Mouse (Mus musculus): ENCODE data around the gene Magt1. TPM values are rescaled to one million over a fixed set of nuclear protein-coding genes. Genes with fewer than 3 reads are reported as not detected.
"Not testable (repeated sequence)": the region's sequence is repeated elsewhere in the genome, so short reads cannot be mapped to it uniquely, and the experiment has no call there.

Magt1 gene
- 48.6 and 55.6 TPM in 2 replicates for total RNA-seq (2015)
- total RNA-seq (2017): 72.5 and 75.7 TPM in 2 replicates

DNA sequence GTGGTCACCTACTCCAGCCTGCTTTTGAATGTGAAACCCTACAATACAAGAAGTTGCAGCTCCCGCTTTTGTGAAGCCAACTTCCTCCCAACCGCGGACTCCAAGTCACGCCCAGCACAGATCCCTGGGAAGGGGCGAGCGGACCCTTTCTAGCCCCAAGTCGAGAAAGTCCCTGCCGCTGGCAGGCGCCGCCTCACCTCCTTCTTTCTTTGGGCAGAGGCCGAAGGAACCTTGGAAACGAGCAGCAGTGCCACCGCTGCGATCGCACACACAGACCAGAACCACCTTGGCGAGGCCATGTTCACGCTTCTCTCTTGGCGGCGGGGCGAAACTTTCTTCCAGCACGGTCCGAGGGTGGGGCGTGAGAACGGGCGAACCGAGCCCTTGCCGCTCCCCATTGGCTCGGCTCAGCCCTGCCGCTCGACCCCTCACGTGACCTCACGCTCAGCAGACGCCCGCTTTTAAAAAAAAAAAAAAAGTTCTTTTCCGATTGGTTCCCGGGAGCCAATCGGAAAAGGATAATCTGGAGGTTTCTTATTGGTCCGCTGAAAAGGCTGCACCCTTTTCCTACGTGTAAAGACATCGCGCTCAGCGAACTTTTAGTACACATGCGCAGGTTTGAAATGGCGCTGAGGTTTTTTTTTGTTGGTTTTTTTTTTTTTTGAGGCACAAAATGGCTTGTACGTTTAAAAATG is at the start of gene Magt1:
TSS of gene Magt1 (minus strand) at position 442 of the 695 bp plus-strand sequence.
- ATAC-seq (ENCODE audit: poor library complexity, severe bottlenecking): peak; percentile 90

DNA sequence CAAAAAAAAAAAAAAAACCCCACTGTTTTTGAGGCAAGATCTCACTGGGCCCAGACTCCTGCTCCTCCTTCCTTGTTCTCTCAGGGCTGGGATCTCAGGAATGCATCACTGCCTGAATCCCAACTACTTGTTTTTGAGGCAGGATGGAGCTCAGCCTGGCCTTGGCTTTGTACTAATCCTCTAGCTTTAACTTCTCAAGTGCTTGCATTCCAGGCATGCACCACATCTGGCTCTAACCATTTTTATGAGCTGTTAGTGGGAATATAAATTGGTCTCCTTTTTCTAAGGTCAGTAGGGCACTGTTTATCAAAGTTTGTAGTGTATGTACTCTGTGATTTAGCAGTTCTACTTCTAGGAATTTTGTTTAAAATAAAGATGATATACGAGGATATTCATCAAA is 36.5 kb upstream of the Magt1 start:
- ATAC-seq (ENCODE audit: poor library complexity, severe bottlenecking): no peak

DNA sequence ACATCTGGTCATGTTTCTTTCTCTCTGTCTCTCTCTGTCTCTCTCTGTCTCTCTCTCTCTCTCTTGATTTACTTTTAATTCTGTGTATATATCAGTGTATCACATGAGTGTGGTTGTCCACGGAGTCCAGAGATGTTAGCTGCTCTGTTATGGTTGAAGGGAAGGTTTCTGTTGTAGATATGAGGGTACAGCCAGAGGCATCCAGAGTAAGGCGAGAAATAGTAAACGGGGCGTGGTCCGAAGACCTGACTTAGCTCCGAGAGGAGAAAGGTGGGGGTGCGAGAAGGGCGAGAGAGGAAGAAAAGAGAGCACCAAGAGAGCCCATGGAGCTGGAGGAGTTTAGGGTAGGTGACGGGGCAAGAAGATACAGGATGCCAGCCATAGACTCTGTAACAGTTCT is 34.2 kb upstream of the Magt1 start:
- ATAC-seq (ENCODE audit: poor library complexity, severe bottlenecking): no peak

DNA sequence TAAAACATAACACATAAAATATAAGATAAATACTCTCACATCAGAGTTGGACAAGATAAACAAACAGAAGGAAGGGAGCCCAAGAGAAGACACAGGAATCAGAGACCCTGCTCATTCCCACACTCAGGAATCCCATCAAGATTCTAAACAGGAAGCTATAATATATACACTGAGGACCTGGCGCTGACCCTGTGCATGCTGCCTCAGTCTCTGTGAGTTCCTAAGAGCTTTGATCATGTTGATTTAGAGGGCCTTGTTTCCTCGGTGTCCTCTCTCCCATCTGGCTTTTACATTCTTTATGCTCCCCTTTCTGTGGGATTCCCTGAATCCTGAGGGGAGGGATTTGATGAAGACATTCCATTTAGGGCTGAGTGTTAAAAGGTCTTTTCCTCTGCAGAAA is 33.7 kb upstream of the Magt1 start:
- ATAC-seq (ENCODE audit: poor library complexity, severe bottlenecking): no peak

DNA sequence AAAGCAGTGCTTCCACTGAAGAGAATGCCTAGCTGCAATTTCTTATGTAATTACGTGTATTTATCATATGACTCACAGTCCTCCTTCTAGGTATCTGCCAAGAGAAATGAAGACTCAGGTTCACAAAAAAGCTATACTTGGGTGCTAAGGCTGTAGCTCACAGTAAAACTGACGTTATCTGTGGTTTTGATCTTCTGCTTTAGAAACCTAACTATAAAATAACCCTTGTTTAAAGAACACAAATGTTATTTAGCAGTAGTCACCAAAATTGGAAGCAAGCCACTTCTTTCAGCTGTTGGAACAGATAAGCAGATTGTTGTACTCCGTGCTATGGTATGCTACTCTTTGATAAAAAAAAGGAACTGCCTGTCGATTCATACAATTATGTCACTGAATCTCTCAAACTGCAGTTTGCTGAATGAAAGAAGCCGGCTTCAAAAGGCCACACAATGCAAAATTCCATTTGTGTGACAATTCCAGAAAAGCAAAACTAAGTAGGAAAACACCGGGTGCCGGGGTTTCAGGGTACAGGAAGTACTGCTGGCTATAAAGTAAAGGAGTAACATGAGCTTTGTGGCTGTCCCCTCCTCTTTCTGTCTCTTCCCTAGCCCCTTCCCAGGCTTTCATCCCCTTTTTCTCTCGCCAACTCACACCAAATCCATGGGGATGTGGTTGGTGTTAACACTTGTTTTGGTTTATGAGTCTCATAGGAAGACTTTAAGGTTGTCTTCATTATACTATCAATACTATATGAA is 32.3 kb upstream of the Magt1 start:
- ATAC-seq (ENCODE audit: poor library complexity, severe bottlenecking): no peak

DNA sequence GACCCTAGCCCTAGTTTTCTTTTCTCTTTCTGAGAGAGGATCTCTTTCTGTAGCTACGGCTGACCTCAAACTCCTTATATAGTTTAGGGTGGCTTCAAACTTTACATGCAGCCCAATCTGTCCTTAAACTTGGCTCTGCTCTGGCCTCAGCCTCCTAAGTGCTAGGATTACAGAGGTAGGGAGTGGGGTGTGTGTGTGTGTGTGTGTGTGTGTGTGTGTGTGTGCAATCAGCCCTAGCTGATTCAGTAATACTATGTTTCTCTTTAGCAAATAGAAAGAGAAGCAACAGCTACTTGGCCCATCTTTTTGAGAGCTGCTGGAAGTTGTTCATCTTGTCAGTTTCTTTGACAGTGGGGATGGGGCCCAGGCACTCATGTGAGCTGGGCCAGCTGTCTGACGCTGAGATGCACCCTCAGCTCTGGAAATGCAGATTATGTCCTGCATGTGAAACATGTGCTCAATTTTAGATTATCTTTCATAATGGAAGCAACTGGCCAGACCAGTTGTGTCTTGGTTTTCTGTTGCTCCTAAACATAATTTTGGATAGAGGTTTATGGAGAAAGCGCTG is 25.6 kb upstream of the Magt1 start:
- no peak for ATAC-seq (ENCODE audit: poor library complexity, severe bottlenecking)

DNA sequence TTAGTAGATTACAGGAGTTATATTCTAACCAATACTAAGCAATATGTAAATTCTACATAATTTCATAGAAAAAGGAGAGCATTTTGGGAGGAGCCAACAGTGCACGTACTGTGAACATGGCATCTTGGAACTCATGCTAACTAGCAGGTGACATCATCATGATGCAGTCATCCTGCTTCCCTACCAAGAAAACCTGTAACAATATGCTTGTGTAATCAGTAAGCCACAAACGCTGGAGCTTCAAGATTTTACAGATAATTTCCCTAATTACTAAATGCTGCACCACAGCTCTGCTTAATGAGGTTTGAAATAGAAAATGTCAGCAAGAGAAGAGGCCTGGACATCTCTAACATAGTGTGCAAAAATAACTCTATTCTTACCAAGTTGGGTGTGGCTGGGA is 24.0 kb upstream of the Magt1 start:
- ATAC-seq (ENCODE audit: poor library complexity, severe bottlenecking): peak; percentile 68

DNA sequence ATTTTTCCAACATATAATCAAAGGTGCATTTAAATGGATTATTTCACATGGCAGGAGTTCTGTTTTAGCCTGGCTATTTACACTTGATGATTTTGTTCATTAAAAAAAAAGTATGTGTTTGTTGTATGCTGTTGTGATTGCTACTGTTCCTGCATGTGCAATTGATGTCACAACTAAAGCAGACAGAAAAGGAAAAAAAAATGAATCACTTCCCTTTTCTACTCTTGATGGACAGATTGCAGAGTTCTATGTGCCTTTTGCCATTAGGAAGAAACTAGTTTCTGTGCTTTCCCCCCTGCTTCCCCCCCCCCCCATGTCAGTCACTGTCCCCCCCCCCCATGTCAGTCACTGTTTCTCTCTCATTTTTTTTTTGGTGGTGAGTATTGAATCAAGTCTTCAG is 19.4 kb upstream of the Magt1 start:
- ATAC-seq (ENCODE audit: poor library complexity, severe bottlenecking): peak; percentile 45

DNA sequence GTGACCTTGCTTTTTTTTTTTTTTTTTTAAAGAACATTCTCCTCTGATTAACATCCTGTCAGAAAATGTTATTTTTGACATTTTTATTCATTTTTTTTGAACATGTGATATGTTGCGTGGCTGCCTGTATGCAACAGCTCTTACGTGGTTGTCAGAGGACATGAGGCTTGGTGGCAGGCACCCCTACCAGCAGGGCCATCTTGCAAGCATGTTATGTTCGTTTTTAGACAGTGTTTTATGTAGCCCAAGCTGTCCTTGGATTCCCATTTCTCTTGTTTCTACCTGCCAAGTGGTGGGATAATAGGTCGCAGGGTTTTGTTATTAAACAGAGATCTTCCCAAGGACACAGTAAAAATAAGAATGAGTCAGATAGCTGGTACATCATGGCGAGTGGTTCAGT is 18.5 kb upstream of the Magt1 start:
- no peak for ATAC-seq (ENCODE audit: poor library complexity, severe bottlenecking)

DNA sequence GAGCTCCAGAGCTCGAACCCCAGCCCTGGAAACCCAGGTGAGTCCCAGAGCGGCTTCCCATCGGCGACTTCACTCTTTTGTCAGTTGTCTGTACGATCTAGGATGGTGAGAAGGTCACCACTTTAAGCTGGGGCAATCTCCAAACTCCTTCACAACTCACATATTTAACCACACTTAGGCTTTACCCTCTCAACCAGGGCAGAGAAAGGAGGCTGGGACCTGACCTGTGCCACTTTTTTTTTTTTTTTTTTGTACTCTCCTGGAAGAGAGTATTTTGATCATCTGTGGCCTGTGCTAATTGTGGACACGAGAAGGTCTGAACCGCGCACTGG is 15.6 kb upstream of the Magt1 start:
- peak; percentile 20; the same call in 1 of the 2 replicates for ATAC-seq (ENCODE audit: poor library complexity, severe bottlenecking)

DNA sequence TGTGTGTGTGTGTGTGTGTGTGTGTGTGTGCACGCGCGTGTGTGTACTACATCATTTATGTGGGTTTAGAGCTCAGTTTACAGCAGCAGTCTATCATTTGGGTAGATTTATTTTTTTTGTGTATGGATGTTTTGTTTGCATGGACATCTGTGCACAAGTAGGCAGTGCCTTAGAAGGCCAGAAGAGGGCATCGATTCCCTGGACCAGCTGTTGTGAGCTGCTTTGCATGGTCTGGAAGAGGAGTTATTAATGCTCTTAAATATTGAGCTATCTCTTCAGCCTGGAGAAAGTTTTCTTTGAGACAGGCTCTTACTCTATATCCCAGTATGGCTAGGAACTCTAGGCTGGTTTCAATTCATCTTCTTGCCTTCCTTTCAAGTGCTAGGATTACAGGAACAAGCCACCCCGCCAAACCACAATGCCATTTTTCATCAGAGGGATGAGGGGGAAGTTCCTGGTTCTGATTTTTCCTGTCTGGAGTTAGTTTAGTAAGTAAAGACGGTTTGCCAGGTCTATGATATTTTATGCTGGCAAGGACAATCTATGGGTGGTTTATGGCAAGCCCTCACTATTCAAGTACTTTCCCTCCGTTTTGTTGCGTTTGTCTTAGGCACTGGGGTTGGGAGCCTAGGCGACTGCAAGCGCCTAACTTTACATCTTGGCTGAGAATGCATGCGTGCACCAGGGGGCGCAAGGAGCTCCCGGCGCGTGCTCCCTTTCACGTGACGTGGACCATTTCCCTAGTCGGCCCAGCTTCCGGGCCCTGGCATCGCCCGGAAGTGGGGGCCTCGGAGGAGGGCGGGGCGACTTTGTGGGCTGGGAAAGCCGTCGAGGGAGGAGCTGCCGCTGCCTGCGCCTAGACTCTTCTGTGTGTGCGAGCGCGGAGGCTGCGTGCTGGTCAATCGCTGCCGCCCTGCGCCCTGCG is 15.0 kb upstream of the Magt1 start, which contains the start of gene Atp7a:
TSS of gene Atp7a (plus strand) at position 859 of the 925 bp plus-strand sequence.
- ATAC-seq (ENCODE audit: poor library complexity, severe bottlenecking): peak; percentile 95

DNA sequence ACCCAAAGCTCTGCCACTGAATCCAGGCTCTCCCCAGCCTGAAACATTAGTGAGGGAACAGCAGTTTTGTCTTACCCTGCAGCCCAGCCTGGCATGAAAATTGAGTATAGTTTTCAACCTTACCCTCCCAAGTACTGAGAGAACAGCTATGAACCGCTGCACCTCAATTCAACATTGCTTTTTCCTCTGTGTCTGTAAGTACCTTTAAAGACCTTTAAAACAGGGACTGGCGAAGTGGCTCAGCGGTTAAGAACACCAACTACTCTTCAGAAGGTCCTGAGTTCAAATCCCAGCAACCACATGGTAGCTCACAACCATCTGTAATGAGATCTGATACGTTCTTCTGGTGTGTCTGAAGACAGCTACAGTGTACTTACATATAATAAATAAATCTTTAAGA is 5.8 kb upstream of the Magt1 start:
- no peak for ATAC-seq (ENCODE audit: poor library complexity, severe bottlenecking)

DNA sequence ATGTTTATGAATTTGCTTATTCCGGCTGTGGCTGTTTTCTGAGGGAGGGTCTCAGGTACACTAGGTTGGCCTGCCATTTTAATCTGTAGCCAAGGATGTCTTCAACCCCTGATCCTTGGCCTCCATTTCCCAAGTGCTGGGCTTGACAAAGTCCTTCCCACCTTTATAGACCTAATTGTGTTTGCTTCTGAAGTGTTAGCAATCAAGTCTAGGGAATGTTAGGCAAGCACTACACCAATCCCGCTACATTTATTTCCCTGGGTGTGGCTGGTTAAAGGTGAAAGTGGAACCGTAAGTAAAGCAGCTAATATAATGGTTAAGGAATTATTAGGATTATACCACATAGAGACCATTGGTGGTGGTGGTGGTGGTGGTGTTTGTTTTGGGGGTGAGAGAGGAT is 5.4 kb upstream of the Magt1 start:
- no peak for ATAC-seq (ENCODE audit: poor library complexity, severe bottlenecking)

DNA sequence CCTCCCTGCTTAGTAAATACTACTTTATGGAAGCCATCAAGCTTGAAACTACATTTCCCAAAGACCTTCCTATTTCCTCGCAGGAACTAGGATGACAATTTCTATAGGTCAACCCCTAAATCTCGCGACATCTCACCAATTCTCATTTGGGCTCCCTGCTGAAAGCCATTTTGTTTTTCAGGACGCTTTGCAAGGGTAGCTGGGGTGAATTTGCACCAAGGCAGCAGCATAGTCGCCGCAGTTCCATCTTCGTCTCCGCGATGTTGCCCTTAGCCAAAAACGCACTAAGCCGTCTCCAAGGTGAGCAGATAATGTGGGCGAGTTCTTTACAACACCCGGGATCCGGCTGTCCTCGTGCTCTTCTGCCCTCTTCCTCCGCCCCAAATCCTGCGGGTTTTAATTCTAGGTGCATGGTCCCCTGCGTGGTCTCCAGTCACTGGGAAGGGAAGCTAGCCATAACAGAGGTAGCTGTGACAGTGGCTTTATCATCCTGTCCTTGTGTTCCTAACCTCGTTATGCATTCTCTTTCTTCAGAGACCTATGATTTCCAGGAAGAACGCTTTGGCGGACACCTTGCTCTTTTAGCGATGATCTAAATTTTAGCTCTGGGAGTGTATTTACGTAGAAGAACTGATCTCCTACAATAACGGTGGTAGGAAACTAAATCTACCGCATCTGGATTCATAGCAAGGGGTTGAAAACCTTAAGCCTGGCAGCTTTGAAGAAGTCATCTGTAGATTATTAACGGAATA is 4.0 kb upstream of the Magt1 start, which contains the start of gene Cox7b:
TSS of gene Cox7b (plus strand) at position 130 of the 752 bp plus-strand sequence.
- ATAC-seq (ENCODE audit: poor library complexity, severe bottlenecking): peak; percentile 60

DNA sequence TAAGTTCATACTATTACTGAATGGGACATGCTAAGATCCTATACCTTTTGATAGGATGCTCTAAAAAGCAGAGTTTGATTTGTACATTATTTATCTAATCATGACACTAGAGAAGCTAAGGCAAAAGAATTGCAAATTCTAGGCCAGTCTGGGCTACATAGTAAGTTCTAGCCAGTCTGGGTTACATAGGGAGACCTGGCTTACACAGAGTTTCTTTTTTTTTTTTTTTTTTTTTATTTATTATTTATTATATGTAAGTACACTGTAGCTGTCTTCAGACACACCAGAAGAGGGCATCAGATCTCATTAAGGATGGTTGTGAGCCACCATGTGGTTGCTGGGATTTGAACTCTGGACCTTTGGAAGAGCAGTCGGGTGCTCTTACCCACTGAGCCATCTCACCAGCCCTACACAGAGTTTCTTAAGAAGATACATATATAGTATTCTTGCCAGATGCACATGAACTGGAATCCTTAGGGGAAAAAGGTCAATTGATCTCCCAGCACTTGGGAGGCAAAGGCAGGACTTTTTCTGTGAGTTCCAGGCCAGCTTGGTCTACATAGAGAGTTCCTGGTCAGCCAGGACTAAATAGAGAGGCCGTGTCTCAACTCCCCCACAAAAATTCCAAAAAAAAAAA is 3.2 kb upstream of the Magt1 start:
- not testable (repeated sequence) for ATAC-seq (ENCODE audit: poor library complexity, severe bottlenecking)

DNA sequence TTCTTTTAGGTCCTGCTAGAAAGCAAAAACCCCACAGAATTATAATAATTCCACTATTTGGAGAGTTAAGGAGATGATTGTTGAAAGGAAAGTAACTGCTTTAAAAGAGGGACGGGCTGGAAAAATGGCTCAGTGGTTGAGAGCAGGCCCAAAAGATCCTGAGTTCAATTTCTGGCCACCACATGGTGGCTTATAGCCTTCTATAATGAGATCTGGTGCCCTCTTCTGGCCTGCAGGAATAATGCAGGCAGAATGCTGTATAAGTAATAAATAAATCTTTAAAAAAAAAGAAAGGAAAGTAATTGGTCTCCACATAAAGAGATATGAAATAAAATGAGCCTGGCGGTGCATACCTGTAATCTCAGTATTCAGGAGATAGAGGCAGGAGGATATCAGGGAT is 1.5 kb upstream of the Magt1 start:
- ATAC-seq (ENCODE audit: poor library complexity, severe bottlenecking): peak; percentile 22; the same call in 1 of the 2 replicates

DNA sequence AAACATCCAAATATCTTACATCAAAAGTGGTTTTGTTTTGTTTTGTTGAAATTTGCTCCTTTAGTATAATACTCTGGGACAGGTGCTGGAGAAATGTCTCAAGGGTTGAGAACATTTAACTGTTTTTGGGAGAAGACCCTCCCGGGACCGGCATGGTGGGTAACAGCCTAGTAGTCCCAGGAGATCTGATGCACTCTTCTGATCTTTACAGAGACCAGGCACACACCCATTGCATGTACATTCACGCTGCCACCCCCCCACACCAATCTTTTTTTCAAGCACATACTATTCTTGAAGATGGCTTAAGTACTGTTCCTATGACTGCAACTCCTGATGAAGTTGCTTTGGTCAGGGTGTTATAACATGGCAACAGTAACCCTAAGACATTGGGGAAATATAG is 853 bp upstream of the Magt1 start:
- ATAC-seq (ENCODE audit: poor library complexity, severe bottlenecking): no peak

DNA sequence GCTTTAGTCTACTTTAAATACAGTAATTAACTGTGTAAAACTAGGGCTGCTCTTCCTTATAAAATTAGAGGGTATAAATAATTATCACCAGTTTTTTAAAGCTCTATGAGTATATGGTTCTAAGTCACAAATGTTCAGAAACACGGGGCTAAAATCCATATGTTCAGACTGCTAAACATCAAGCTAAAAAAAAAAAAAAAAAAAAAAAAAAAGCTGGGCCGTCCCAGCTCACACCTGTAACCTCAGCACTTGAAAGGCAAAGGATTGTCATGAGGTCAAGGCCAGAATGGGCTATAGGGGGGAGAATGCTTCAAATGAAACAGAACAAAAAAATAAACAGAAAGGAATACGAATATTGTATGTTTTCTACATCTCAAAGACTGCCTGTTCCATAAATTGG is 944 bp downstream of the Magt1 start:
- no peak for ATAC-seq (ENCODE audit: poor library complexity, severe bottlenecking)

DNA sequence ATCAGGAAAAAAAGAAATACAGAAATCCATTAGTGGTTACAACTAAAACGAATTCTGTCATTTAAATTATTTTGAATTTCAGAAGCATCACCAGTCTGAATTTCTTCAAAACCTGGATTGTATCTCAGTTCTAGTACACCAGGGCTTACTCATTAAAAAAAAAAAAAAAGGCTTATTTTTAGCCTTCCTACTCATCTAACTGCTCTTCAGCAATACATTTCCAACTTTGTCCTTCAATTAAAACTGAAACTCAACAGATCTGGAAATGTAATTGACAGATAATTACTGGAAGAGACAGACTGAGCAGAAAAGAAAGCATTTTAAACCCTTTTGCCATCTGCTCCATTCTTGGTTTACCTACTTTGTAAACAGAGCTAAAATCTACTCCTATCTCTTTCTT is 10.1 kb downstream of the Magt1 start:
- ATAC-seq (ENCODE audit: poor library complexity, severe bottlenecking): no peak

DNA sequence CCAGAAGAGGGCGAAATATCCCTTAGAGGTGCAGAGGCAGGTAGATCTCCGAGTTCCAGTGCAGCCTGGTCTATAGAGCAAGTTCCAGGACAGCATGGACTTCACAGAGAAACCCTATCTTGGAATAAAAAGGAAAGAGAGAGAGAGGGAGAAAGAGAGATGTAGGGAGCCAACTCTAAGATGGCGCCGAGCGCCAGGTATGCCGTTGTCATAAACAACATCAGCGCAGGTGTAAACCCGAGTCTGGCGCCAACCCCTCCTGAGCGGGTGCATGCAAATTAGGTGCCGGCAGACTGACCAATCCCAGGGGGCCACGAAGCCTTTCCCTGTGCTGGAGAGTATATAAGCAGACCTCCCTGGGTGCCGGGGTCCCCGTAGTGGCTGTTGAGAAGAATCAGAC is 54.6 kb downstream of the Magt1 start:
- ATAC-seq (ENCODE audit: poor library complexity, severe bottlenecking): not testable (repeated sequence)

Measured in megakaryocyte, adult 5-6 weeks (primary cell).